Mouse (Mus musculus) intestine, postnatal 0 days (tissue): Measurements from ENCODE around the gene Rasd1. TPM values are rescaled to one million over a fixed set of nuclear protein-coding genes. Genes with fewer than 3 reads are reported as not detected.

Experiments used
- ATAC-seq: fragments of 200-750 bp; cut with Nextera tagmentation; 2 replicates; pipeline ENCODE4 v1.8.0; 2017; ENCODE audit warnings: mild to moderate bottlenecking, moderate TSS enrichment, moderate library complexity
- H3K27ac ChIP-seq: fragments of 300-500 bp; sonication (generic); 2 replicates; pipeline ENCODE4 v1.5.1; 2014; ENCODE audit warnings: mild to moderate bottlenecking, low read depth, low read length, moderate library complexity
- H3K27me3 ChIP-seq: fragments of 300-500 bp; sonication (generic); replicated peaks from 2 replicates; pipeline ENCODE4 v1.6.1; 2014; ENCODE audit warnings: low read length, mixed read lengths; ENCODE audit not compliant: control insufficient read depth, insufficient read depth
- H3K36me3 ChIP-seq: fragments of 300-500 bp; sonication (generic); 2 replicates; pipeline ENCODE4 v1.6.1; 2014; ENCODE audit warnings: mild to moderate bottlenecking, moderate library complexity; ENCODE audit not compliant: control insufficient read depth, insufficient read depth
- H3K4me1 ChIP-seq: fragments of 300-500 bp; sonication (generic); replicated peaks from 2 replicates; pipeline ENCODE4 v1.6.1; 2014; ENCODE audit warnings: antibody characterized with exemption, low read length, mixed read lengths; ENCODE audit not compliant: control insufficient read depth, insufficient read depth
- H3K4me2 ChIP-seq: fragments of 300-500 bp; sonication (generic); replicated peaks from 2 replicates; pipeline ENCODE4 v1.6.1; 2014; ENCODE audit warnings: low read depth, mild to moderate bottlenecking, moderate library complexity
- H3K4me3 ChIP-seq: fragments of 300-500 bp; sonication (generic); 2 replicates; pipeline ENCODE4 v1.5.1; 2014; ENCODE audit warnings: low read depth, low read length
- H3K9ac ChIP-seq: fragments of 300-500 bp; sonication (generic); 2 replicates; pipeline ENCODE4 v1.6.1; 2014; ENCODE audit warnings: mild to moderate bottlenecking, low read depth, low read length
- H3K9me3 ChIP-seq: fragments of 300-500 bp; sonication (generic); 2 replicates; pipeline ENCODE4 v1.6.1; 2016; ENCODE audit warnings: mixed run types; ENCODE audit not compliant: control insufficient read depth
- CTCF ChIP-seq: sonication (generic); IDR thresholded peaks from 2 replicates; pipeline ENCODE4 v1.5.1; 2016; ENCODE audit warnings: low read depth, mild to moderate bottlenecking, control low read depth, antibody characterized with exemption, moderate library complexity
- WGBS: fragments of 180-500 bp; shearing (Covaris S2); extraction: QIAGEN DNeasy Blood & Tissue Kit; methylation state at CpG from one replicate; pipeline ENCODE4 v1.1.7; 2014; 5-methylcytosine and 5-hydroxymethylcytosine counted together
- polyA plus RNA-seq: library from polyadenylated mRNA; unstranded; fragments of >200 nt; fragmentation: Nextera tagmentation; extraction: Ambion mirVana; gene quantifications from 2 replicates; pipeline ENCODE4 v1.2.1, GENCODE M21; 2015

Rasd1 gene
- polyA plus RNA-seq: 1.1 and 1.4 TPM in 2 replicates

GRCm38 (mm10) chr11:59964818-59965217, at the start of gene Rasd1:
TSS of gene Rasd1 (minus strand) at chr11:59964944.
- peaks cover 10% of the 10 kb centered on the region; the same call in 1 of the 2 replicates for H3K4me1 ChIP-seq

GRCm38 (mm10) chr11:60011516-60011915, 46.8 kb upstream of the Rasd1 start:
- no peaks in the 10 kb centered on the region for H3K9me3 ChIP-seq
- no peak overlapping the region for H3K4me3 ChIP-seq
- ATAC-seq: no peak
- WGBS: 82% methylated on average over 3 of the region's 3 CpGs
- no peaks in the 10 kb centered on the region for H3K4me1 ChIP-seq
- H3K27me3 ChIP-seq: no peaks in the 10 kb centered on the region
- no peak overlapping the region for H3K4me2 ChIP-seq
- H3K27ac ChIP-seq: no peak overlapping the region
- H3K36me3 ChIP-seq: no peaks in the 10 kb centered on the region
- TF ChIP-seq CTCF: no peak
- no peak overlapping the region for H3K9ac ChIP-seq

More at GRCm38 (mm10) chr11:59964818-59965217, at the start of gene Rasd1:
- Histone ChIP-seq H3K9me3 (no peaks in the 10 kb centered on the region), H3K4me3 (peak within 1 kb of the TSS; percentile 49), H3K27ac (peak within 1 kb of the TSS; percentile 70), H3K36me3 (peaks cover 23% of the 10 kb centered on the region; the same call in 1 of the 2 replicates), H3K9ac (peak within 1 kb of the TSS; percentile 24), H3K27me3 (0 out of 2 replicates have a peak, but pooled peaks cover 18% of the 10 kb centered on the region), H3K4me2 (peak within 1 kb of the TSS; percentile 91)
- TF ChIP-seq CTCF: no peak
- WGBS: under 1% methylated on average over 28 of the region's 28 CpGs
- ATAC-seq: peak; percentile 82

DNA sequence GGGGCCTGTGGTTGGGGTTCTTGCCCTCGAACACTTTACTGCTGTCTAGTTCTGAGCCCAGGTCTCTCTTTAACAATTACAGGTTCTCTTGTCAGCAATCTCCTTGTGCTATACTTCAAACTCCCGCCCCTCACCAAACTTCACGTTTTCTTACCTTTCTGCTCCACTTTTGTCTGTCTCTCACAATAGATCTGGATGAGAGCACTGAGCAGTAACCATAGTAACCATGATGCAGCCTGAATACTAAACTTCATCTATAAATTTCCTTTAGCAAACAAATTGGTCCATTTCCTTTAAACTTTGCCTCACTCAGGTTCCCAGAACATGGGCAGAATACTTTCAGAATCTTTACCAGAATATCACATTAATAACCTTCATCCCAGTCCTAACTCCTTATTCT, 44.7 kb upstream of the Rasd1 start:
- no peak overlapping the region for H3K9ac ChIP-seq
- no peaks in the 10 kb centered on the region for H3K27me3 ChIP-seq
- H3K36me3 ChIP-seq: no peaks in the 10 kb centered on the region
- no peaks in the 10 kb centered on the region for H3K9me3 ChIP-seq
- ATAC-seq: no peak
- no peak for TF ChIP-seq CTCF
- H3K4me2 ChIP-seq: no peak overlapping the region
- H3K27ac ChIP-seq: no peak overlapping the region
- 90% methylated on average over 3 of the region's 3 CpGs for WGBS
- H3K4me1 ChIP-seq: no peaks in the 10 kb centered on the region
- H3K4me3 ChIP-seq: no peak overlapping the region

GRCm38 (mm10) chr11:60005866-60006265, 41.1 kb upstream of the Rasd1 start:
- Histone ChIP-seq H3K4me3 (no peak overlapping the region), H3K4me1 (no peaks in the 10 kb centered on the region), H3K36me3 (no peaks in the 10 kb centered on the region), H3K9me3 (no peaks in the 10 kb centered on the region), H3K27ac (no peak overlapping the region), H3K27me3 (no peaks in the 10 kb centered on the region), H3K9ac (no peak overlapping the region), H3K4me2 (no peak overlapping the region)
- no peak for ATAC-seq
- TF ChIP-seq CTCF: no peak
- 72% methylated on average over 3 of the region's 3 CpGs for WGBS

GRCm38 (mm10) chr11:60004716-60005115, 40.0 kb upstream of the Rasd1 start:
- Histone ChIP-seq H3K36me3 (no peaks in the 10 kb centered on the region), H3K4me1 (no peaks in the 10 kb centered on the region), H3K27ac (no peak overlapping the region), H3K4me3 (no peak overlapping the region), H3K4me2 (no peak overlapping the region), H3K9ac (no peak overlapping the region), H3K9me3 (no peaks in the 10 kb centered on the region), H3K27me3 (no peaks in the 10 kb centered on the region)
- WGBS: 83% methylated on average over 6 of the region's 6 CpGs
- no peak for TF ChIP-seq CTCF
- no peak for ATAC-seq

DNA sequence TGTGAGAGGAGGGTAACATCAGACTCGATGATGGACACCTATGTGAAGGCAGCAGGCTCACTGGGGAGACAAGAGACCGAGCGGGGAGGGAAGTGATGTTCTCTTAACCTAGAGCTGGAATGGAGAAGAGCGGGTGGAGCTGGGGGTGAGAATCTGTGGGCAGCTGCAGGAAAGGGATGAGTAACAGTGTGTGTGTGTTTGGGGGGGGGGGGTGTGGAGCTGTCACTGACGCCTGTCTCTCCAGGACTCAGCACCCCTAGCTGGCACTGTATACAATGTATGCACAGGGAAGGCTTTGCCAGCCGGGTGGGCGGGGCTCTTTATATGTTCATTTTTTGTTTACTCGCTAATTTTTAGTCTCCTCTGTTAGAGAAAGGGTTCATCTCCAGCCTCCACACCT, 39.1 kb upstream of the Rasd1 start:
- 79% methylated on average over 8 of the region's 8 CpGs for WGBS
- no peaks in the 10 kb centered on the region for H3K4me1 ChIP-seq
- H3K9me3 ChIP-seq: no peaks in the 10 kb centered on the region
- no peaks in the 10 kb centered on the region for H3K36me3 ChIP-seq
- no peak for ATAC-seq
- no peak overlapping the region for H3K4me3 ChIP-seq
- no peak for TF ChIP-seq CTCF
- H3K27ac ChIP-seq: no peak overlapping the region
- H3K9ac ChIP-seq: no peak overlapping the region
- no peaks in the 10 kb centered on the region for H3K27me3 ChIP-seq
- H3K4me2 ChIP-seq: no peak overlapping the region
